Mouse (Mus musculus): ENCODE data around the gene Slc17a8.

GRCm38 (mm10) chr10:89578801-89579200, 42.3 kb downstream of the Slc17a8 start:
- TF ChIP-seq MXI1 (IDR thresholded peaks at IDR 0.05; ENCODE audit: low read depth, low read length) (no peak), TAL1 (IDR thresholded peaks at IDR 0.05; ENCODE audit: low read length) (no peak), GATA1 (IDR thresholded peaks at IDR 0.05; ENCODE audit: low read depth, low read length) (no peak), ZMIZ1 (IDR thresholded peaks at IDR 0.05; ENCODE audit: low read depth, low read length) (no peak), POLR2A (IDR thresholded peaks at IDR 0.05; ENCODE audit: control insufficient read depth in 1 of 2, insufficient read depth in 1 of 2, low read depth in 1 of 2, low read length in 2 of 2, poor library complexity in 1 of 2) (no peak), EP300 (IDR thresholded peaks at IDR 0.05; ENCODE audit: low read depth in 1 of 2, low read length in 2 of 2) (no peak), POLR2AphosphoS2 (IDR thresholded peaks at IDR 0.05; ENCODE audit: low read length) (no peak)
